Mouse (Mus musculus): ENCODE results near the gene Speg. TPM values are rescaled to one million over a fixed set of nuclear protein-coding genes. Genes with fewer than 3 reads are reported as not detected.

The Speg gene
- total and polyA plus RNA-seq, 3 experiments: 109 to 135 (median 131) TPM

- no peak overlapping the region for H3K9ac ChIP-seq (ENCODE audit: low read depth, low read length)
- 21% methylated on average over 13 of the region's 13 CpGs for WGBS
- TF ChIP-seq EP300 (IDR thresholded peaks at IDR 0.05; ENCODE audit: insufficient read depth, low read depth, low read length) (no peak), POLR2A (IDR thresholded peaks at IDR 0.05; ENCODE audit: insufficient read depth, low read depth, low read length) (no peak), CTCF (IDR thresholded peaks at IDR 0.05) (no peak)
- no peaks in the 10 kb centered on the region for H3K79me2 ChIP-seq (replicated peaks; ENCODE audit: control insufficient read depth, insufficient read depth, low read length)
- H3K27me3 ChIP-seq (ENCODE audit: control insufficient read depth, insufficient read depth, low read length): peaks cover 5% of the 10 kb centered on the region
- no peaks in the 10 kb centered on the region for H3K36me3 ChIP-seq (ENCODE audit: control insufficient read depth, insufficient read depth, low read length)
- intact Hi-C loops (cut with DNase I): loop anchor here (2.0 kb wide), 1 partner anchor 117 kb away; no protein-coding TSS in a partner anchor
- H3K27ac ChIP-seq: no peak overlapping the region
- peaks cover 4% of the 10 kb centered on the region for H3K4me1 ChIP-seq (ENCODE audit: control insufficient read depth, insufficient read depth, low read length)
- no peak overlapping the region for H3K4me3 ChIP-seq
- DNase-seq: no peak
Measured at GRCm38 (mm10) chr1:75480036-75480435, 104.9 kb downstream of the Speg start.

GRCm38 (mm10) chr1:75480735-75481134, 105.6 kb downstream of the Speg start:
- intact Hi-C loops (cut with DNase I): loop anchor here (2.0 kb wide), 1 partner anchor 116 kb away; no protein-coding TSS in a partner anchor
- Histone ChIP-seq H3K27ac (no peak overlapping the region), H3K9ac (ENCODE audit: low read depth, low read length) (no peak overlapping the region), H3K4me3 (no peak overlapping the region), H3K4me1 (ENCODE audit: control insufficient read depth, insufficient read depth, low read length) (peaks cover 4% of the 10 kb centered on the region), H3K36me3 (ENCODE audit: control insufficient read depth, insufficient read depth, low read length) (no peaks in the 10 kb centered on the region), H3K79me2 (replicated peaks; ENCODE audit: control insufficient read depth, insufficient read depth, low read length) (no peaks in the 10 kb centered on the region), H3K27me3 (ENCODE audit: control insufficient read depth, insufficient read depth, low read length) (peaks cover 5% of the 10 kb centered on the region)
- no peak for TF ChIP-seq EP300 (IDR thresholded peaks at IDR 0.05; ENCODE audit: insufficient read depth, low read depth, low read length)
- no peak for TF ChIP-seq CTCF (IDR thresholded peaks at IDR 0.05)
- no peak for TF ChIP-seq POLR2A (IDR thresholded peaks at IDR 0.05; ENCODE audit: insufficient read depth, low read depth, low read length)
- DNase-seq: no peak
- WGBS: 83% methylated on average over 7 of the region's 7 CpGs

Other genes with a start within 250 kb of the Speg start
- gene Slc23a3, start 241.4 kb upstream of the Speg start, total RNA-seq (2021): 1 to 10 TPM in 1 of 2 experiments, under 1 TPM in 1; 0.34 to 1.0 TPM
- 1.7 and 1.8 TPM in 2 replicates for gene Slc23a3, start 241.4 kb upstream of the Speg start, polyA plus RNA-seq (2012; rRNA removed)
- 10 to 100 TPM; 20.7 to 21.8 TPM for gene Cnppd1, start 232.6 kb upstream of the Speg start, total RNA-seq (2021)
- gene Cnppd1, start 232.6 kb upstream of the Speg start, polyA plus RNA-seq (2012; rRNA removed): 25.7 and 26.3 TPM in 2 replicates
- 10 to 100 TPM; 20.3 to 20.5 TPM for gene Retreg2, start 232.5 kb upstream of the Speg start, total RNA-seq (2021)
- gene Retreg2, start 232.5 kb upstream of the Speg start, polyA plus RNA-seq (2012; rRNA removed): 35.7 and 51.7 TPM in 2 replicates
- 10 to 100 TPM; 13.2 to 17.4 TPM for gene Zfand2b, start 206.7 kb upstream of the Speg start, total RNA-seq (2021)
- 31.4 and 34.9 TPM in 2 replicates for gene Zfand2b, start 206.7 kb upstream of the Speg start, polyA plus RNA-seq (2012; rRNA removed)
- 10 to 100 TPM; 26.6 to 29.1 TPM for gene Abcb6, start 194.9 kb upstream of the Speg start, total RNA-seq (2021)
- 25.2 and 30.3 TPM in 2 replicates for gene Abcb6, start 194.9 kb upstream of the Speg start, polyA plus RNA-seq (2012; rRNA removed)
- gene Ankzf1, start 183.1 kb upstream of the Speg start, total RNA-seq (2021): 10 to 100 TPM in 1 of 2 experiments, 1 to 10 TPM in 1; 8.7 to 11.2 TPM
- 15.1 and 18.9 TPM in 2 replicates for gene Ankzf1, start 183.1 kb upstream of the Speg start, polyA plus RNA-seq (2012; rRNA removed)
- 10 to 100 TPM; 63.8 to 73.5 TPM for gene Atg9a, start 183.1 kb upstream of the Speg start, total RNA-seq (2021)
- 93.0 and 109 TPM in 2 replicates for gene Atg9a, start 183.1 kb upstream of the Speg start, polyA plus RNA-seq (2012; rRNA removed)
- 1 to 10 TPM; 3.2 to 3.8 TPM for gene Glb1l, start 164.5 kb upstream of the Speg start, total RNA-seq (2021)
- gene Glb1l, start 164.5 kb upstream of the Speg start, polyA plus RNA-seq (2012; rRNA removed): 4.9 and 8.5 TPM in 2 replicates
- gene Stk16, start 164.5 kb upstream of the Speg start, total RNA-seq (2021): 10 to 100 TPM; 42.4 to 42.5 TPM
- gene Stk16, start 164.5 kb upstream of the Speg start, polyA plus RNA-seq (2012; rRNA removed): 68.3 and 82.0 TPM in 2 replicates
- gene Tuba4a, start 155.4 kb upstream of the Speg start, total RNA-seq (2021): 100 to 1,000 TPM; 973 to 976 TPM
- gene Tuba4a, start 155.4 kb upstream of the Speg start, polyA plus RNA-seq (2012; rRNA removed): 781 and 842 TPM in 2 replicates
- gene A630095N17Rik, start 143.2 kb upstream of the Speg start, total RNA-seq (2021): not detected
- not detected in 2 replicates for gene A630095N17Rik, start 143.2 kb upstream of the Speg start, polyA plus RNA-seq (2012; rRNA removed)
- gene Dnajb2, start 138.9 kb upstream of the Speg start, total RNA-seq (2021): 100 to 1,000 TPM; 111 to 129 TPM
- gene Dnajb2, start 138.9 kb upstream of the Speg start, polyA plus RNA-seq (2012; rRNA removed): 67.9 and 93.3 TPM in 2 replicates
- 1 to 10 TPM; 1.1 to 1.8 TPM for gene Ptprn, start 110.8 kb upstream of the Speg start, total RNA-seq (2021)
- 2.7 and 3.2 TPM in 2 replicates for gene Ptprn, start 110.8 kb upstream of the Speg start, polyA plus RNA-seq (2012; rRNA removed)
- gene Resp18, start 96.9 kb upstream of the Speg start, total RNA-seq (2021): not detected
- gene Resp18, start 96.9 kb upstream of the Speg start, polyA plus RNA-seq (2012; rRNA removed): 0.39 TPM in 1 of 2 replicates, not detected in the other
- 10 to 100 TPM; 70.3 to 84.6 TPM for gene Dnpep, start 57.3 kb upstream of the Speg start, total RNA-seq (2021)
- 123 and 136 TPM in 2 replicates for gene Dnpep, start 57.3 kb upstream of the Speg start, polyA plus RNA-seq (2012; rRNA removed)
- 1,000 to 10,000 TPM; 1,224 to 1,521 TPM for gene Des, start 15.0 kb upstream of the Speg start, total RNA-seq (2021)
- 719 and 781 TPM in 2 replicates for gene Des, start 15.0 kb upstream of the Speg start, polyA plus RNA-seq (2012; rRNA removed)
- gene Gmppa, start 60.6 kb downstream of the Speg start, total RNA-seq (2021): 10 to 100 TPM; 38.9 to 39.9 TPM
- 91.3 and 94.6 TPM in 2 replicates for gene Gmppa, start 60.6 kb downstream of the Speg start, polyA plus RNA-seq (2012; rRNA removed)
- not detected for gene Asic4, start 75.1 kb downstream of the Speg start, total RNA-seq (2021)
- gene Asic4, start 75.1 kb downstream of the Speg start, polyA plus RNA-seq (2012; rRNA removed): not detected in 2 replicates
- gene Chpf, start 104.0 kb downstream of the Speg start, total RNA-seq (2021): 10 to 100 TPM; 23.2 to 25.0 TPM
- 26.9 and 37.8 TPM in 2 replicates for gene Chpf, start 104.0 kb downstream of the Speg start, polyA plus RNA-seq (2012; rRNA removed)
- under 1 TPM; 0.21 to 0.66 TPM for gene Tmem198, start 104.2 kb downstream of the Speg start, total RNA-seq (2021)
- 0.39 and 0.73 TPM in 2 replicates for gene Tmem198, start 104.2 kb downstream of the Speg start, polyA plus RNA-seq (2012; rRNA removed)
- 100 to 1,000 TPM; 117 to 131 TPM for gene Obsl1, start 131.2 kb downstream of the Speg start, total RNA-seq (2021)
- 87.8 and 119 TPM in 2 replicates for gene Obsl1, start 131.2 kb downstream of the Speg start, polyA plus RNA-seq (2012; rRNA removed)
- 1 to 10 TPM; 4.1 to 4.3 TPM for gene Inha, start 131.8 kb downstream of the Speg start, total RNA-seq (2021)
- gene Inha, start 131.8 kb downstream of the Speg start, polyA plus RNA-seq (2012; rRNA removed): 17.0 and 20.4 TPM in 2 replicates
- 1 to 10 TPM; 7.3 to 7.7 TPM for gene Stk11ip, start 146.2 kb downstream of the Speg start, total RNA-seq (2021)
- 12.9 and 19.8 TPM in 2 replicates for gene Stk11ip, start 146.2 kb downstream of the Speg start, polyA plus RNA-seq (2012; rRNA removed)
- 100 to 1,000 TPM; 241 to 300 TPM for gene Slc4a3, start 171.0 kb downstream of the Speg start, total RNA-seq (2021)
- gene Slc4a3, start 171.0 kb downstream of the Speg start, polyA plus RNA-seq (2012; rRNA removed): 182 and 222 TPM in 2 replicates